ENCODE assay signal across 16 mouse cellular contexts in the genomic region with DNA sequence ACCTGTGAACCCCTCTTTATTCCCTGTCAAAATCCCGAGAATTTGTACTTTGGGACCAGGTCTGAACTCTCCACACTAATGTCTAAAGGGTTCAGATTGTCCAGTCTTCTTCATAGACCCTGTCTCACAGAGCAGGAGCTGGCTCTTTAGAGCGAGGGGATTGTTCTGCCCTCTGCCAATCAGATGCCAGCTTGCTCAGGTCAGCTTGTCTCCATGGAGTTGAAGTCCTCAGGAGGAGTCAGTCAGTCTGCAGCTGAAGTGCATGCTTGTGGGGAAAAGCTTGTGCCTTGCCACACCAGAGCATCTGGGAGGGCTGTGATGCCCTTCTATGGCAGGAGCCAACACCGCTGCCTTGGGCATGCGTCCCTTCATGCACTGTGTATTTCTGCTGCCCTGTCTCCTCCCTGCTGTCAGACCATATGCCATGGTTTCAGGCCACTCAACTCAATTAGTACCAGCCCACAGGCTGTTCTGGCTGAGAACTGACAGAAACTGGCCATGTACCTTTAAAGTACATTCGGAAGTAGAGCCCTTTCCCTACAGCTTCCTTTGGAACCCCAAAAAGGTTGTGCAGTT. TPM values are rescaled to one million over a fixed set of nuclear protein-coding genes. Genes with fewer than 3 reads are reported as not detected.
DNase-seq lines count a peak whose midpoint lies in the region; ATAC-seq and TF ChIP-seq lines count a peak whose summit lies in the region.
"Had no signal": no experiment of that assay in that cellular context is flagged by ENCODE, and none has a peak within 500 bp of the region (broad histone marks: within the 10 kb centered on the region; RNA-seq: fewer than 3 reads in every experiment).

No protein-coding gene starts in this region.

- TF ChIP-seq POLR2A in cerebellum, adult 2 months (IDR thresholded peaks at IDR 0.05; ENCODE audit: borderline replicate concordance, insufficient read depth, low read length): no peak

- peaks cover 9% of the 10 kb centered on the region; the same call in 1 of the 2 replicates for H3K4me1 ChIP-seq in hindbrain, embryonic 14.5 days (replicated peaks; ENCODE audit: control insufficient read depth, insufficient read depth, low read length)
- H3K4me1 ChIP-seq in hindbrain, embryonic 12.5 days: 0 out of 2 replicates have a peak, but pooled peaks cover 5% of the 10 kb centered on the region
- no peaks in the 10 kb centered on the region for H3K4me1 ChIP-seq in midbrain, embryonic 13.5 days (replicated peaks)
- H3K4me1 ChIP-seq in midbrain, embryonic 14.5 days (ENCODE audit: control insufficient read depth, insufficient read depth, low read length): no peaks in the 10 kb centered on the region
- H3K4me1 ChIP-seq in cerebellum, adult 2 months (ENCODE audit: control insufficient read depth, insufficient read depth, low read length): peaks cover 10% of the 10 kb centered on the region
- H3K4me1 ChIP-seq in liver, embryonic 11.5 days (replicated peaks; ENCODE audit: control insufficient read depth, insufficient read depth, low read length): no peaks in the 10 kb centered on the region; the same call in 1 of the 2 replicates

- H3K4me3 ChIP-seq in hindbrain, embryonic 14.5 days (replicated peaks; ENCODE audit: low read length): no peak overlapping the region
- H3K4me3 ChIP-seq in hindbrain, embryonic 12.5 days: no peak overlapping the region
- H3K4me3 ChIP-seq in midbrain, embryonic 13.5 days (replicated peaks): no peak overlapping the region
- H3K4me3 ChIP-seq in midbrain, embryonic 14.5 days (replicated peaks; ENCODE audit: low read depth, low read length): no peak overlapping the region
- H3K4me3 ChIP-seq in cerebellum, adult 2 months (replicated peaks; ENCODE audit: insufficient read depth, low read depth, low read length): no peak overlapping the region
- no peak overlapping the region for H3K4me3 ChIP-seq in liver, embryonic 11.5 days (ENCODE audit: low read depth, low read length)
- H3K4me3 ChIP-seq: myocyte had no signal

- H3K27me3 ChIP-seq in hindbrain, embryonic 14.5 days (ENCODE audit: control insufficient read depth, insufficient read depth, low read length): no peaks in the 10 kb centered on the region
- H3K27me3 ChIP-seq in hindbrain, embryonic 12.5 days: peaks cover 4% of the 10 kb centered on the region
- H3K27me3 ChIP-seq in midbrain, embryonic 13.5 days: peaks cover 3% of the 10 kb centered on the region
- H3K27me3 ChIP-seq in midbrain, embryonic 14.5 days (ENCODE audit: control insufficient read depth, insufficient read depth, low read length): no peaks in the 10 kb centered on the region
- no peaks in the 10 kb centered on the region for H3K27me3 ChIP-seq in cerebellum, adult 2 months (ENCODE audit: control insufficient read depth, insufficient read depth, low read length)
- no peaks in the 10 kb centered on the region for H3K27me3 ChIP-seq in liver, embryonic 11.5 days (replicated peaks; ENCODE audit: control insufficient read depth, insufficient read depth, low read length)

- no peak overlapping the region for H3K27ac ChIP-seq in hindbrain, embryonic 14.5 days
- no peak overlapping the region for H3K27ac ChIP-seq in hindbrain, embryonic 12.5 days
- no peak overlapping the region for H3K27ac ChIP-seq in midbrain, embryonic 13.5 days
- H3K27ac ChIP-seq in midbrain, embryonic 14.5 days (replicated peaks; ENCODE audit: low read depth, low read length): no peak overlapping the region
- no peak overlapping the region for H3K27ac ChIP-seq in cerebellum, adult 2 months (ENCODE audit: insufficient read depth, low read length)
- H3K27ac ChIP-seq in liver, embryonic 11.5 days (ENCODE audit: low read depth, low read length): no peak overlapping the region

- no peak for DNase-seq in hindbrain, embryonic 14.5 days (ENCODE audit: low spot score)
- no peak for DNase-seq in midbrain, embryonic 14.5 days
- peak; percentile 82 to 89 for DNase-seq in cerebellum, adult 2 months
- peak; percentile 80 for DNase-seq in cerebellum, postnatal 36 days
- DNase-seq in liver, embryonic 11.5 days (ENCODE audit: low spot score): no peak
- DNase-seq: adrenal gland, postnatal 14 days; gastrocnemius, postnatal 36 days; kidney, adult 18-20 months; kidney, postnatal 10 days; liver; lung, adult 18-20 months; lung, postnatal 14 days had no signal

- no peaks in the 10 kb centered on the region for H3K9me3 ChIP-seq in hindbrain, embryonic 14.5 days (ENCODE audit: control insufficient read depth, low read length)
- no peaks in the 10 kb centered on the region for H3K9me3 ChIP-seq in hindbrain, embryonic 12.5 days (replicated peaks)
- no peaks in the 10 kb centered on the region for H3K9me3 ChIP-seq in midbrain, embryonic 13.5 days
- H3K9me3 ChIP-seq in midbrain, embryonic 14.5 days (ENCODE audit: control insufficient read depth, low read length): no peaks in the 10 kb centered on the region
- H3K9me3 ChIP-seq in liver, embryonic 11.5 days (ENCODE audit: control insufficient read depth, low read length): no peaks in the 10 kb centered on the region

- ATAC-seq in hindbrain, embryonic 14.5 days (ENCODE audit: low FRiP score): peak; percentile 53; the same call in 1 of the 2 replicates
- ATAC-seq in hindbrain, embryonic 12.5 days (ENCODE audit: low FRiP score): no peak
- peak; percentile 50; the same call in 1 of the 2 replicates for ATAC-seq in midbrain, embryonic 13.5 days
- ATAC-seq in midbrain, embryonic 14.5 days (ENCODE audit: low FRiP score, low TSS enrichment): no peak
- no peak for ATAC-seq in liver, embryonic 11.5 days (replicated peaks; ENCODE audit: low FRiP score)
- ATAC-seq: forebrain, embryonic 16.5 days had no signal

- 61% methylated on average over 5 of the region's 5 CpGs for WGBS in hindbrain, embryonic 14.5 days
- 80% methylated on average over 5 of the region's 5 CpGs for WGBS in hindbrain, embryonic 12.5 days
- WGBS in midbrain, embryonic 13.5 days: 71% methylated on average over 5 of the region's 5 CpGs
- WGBS in midbrain, embryonic 14.5 days: 52% methylated on average over 5 of the region's 5 CpGs
- 25% methylated on average over 5 of the region's 5 CpGs for WGBS in cerebellum, adult 2 months
- 79% methylated on average over 5 of the region's 5 CpGs for WGBS in liver, embryonic 11.5 days

- no peak overlapping the region for H3K9ac ChIP-seq in hindbrain, embryonic 14.5 days
- H3K9ac ChIP-seq in hindbrain, embryonic 12.5 days: no peak overlapping the region
- H3K9ac ChIP-seq in midbrain, embryonic 13.5 days (replicated peaks): no peak overlapping the region
- H3K9ac ChIP-seq in midbrain, embryonic 14.5 days (replicated peaks; ENCODE audit: low read length): no peak overlapping the region
- H3K9ac ChIP-seq in liver, embryonic 11.5 days (ENCODE audit: low read depth, low read length): no peak overlapping the region

- TF ChIP-seq CTCF in cerebellum, adult 2 months (IDR thresholded peaks at IDR 0.05; ENCODE audit: borderline replicate concordance, insufficient read depth, low read depth, low read length): no peak

- no peak overlapping the region for H3K4me2 ChIP-seq in hindbrain, embryonic 14.5 days (replicated peaks)
- no peak overlapping the region for H3K4me2 ChIP-seq in hindbrain, embryonic 12.5 days (replicated peaks)
- H3K4me2 ChIP-seq in midbrain, embryonic 13.5 days (replicated peaks): no peak overlapping the region
- H3K4me2 ChIP-seq in midbrain, embryonic 14.5 days (ENCODE audit: low read length): no peak overlapping the region
- H3K4me2 ChIP-seq in liver, embryonic 11.5 days: no peak overlapping the region

- no peaks in the 10 kb centered on the region for H3K36me3 ChIP-seq in hindbrain, embryonic 14.5 days (replicated peaks; ENCODE audit: control insufficient read depth, insufficient read depth)
- H3K36me3 ChIP-seq in hindbrain, embryonic 12.5 days: no peaks in the 10 kb centered on the region
- H3K36me3 ChIP-seq in midbrain, embryonic 13.5 days: no peaks in the 10 kb centered on the region
- H3K36me3 ChIP-seq in midbrain, embryonic 14.5 days (ENCODE audit: control insufficient read depth, insufficient read depth, low read length): no peaks in the 10 kb centered on the region
- no peaks in the 10 kb centered on the region for H3K36me3 ChIP-seq in liver, embryonic 11.5 days (ENCODE audit: control insufficient read depth, insufficient read depth, low read length)

RNA-seq across cellular contexts. Expression of a gene that starts 5.3 kb away (rescaled TPM):
- polyA plus RNA-seq in hindbrain, embryonic 14.5 days (2014; fragmentation: Nextera tagmentation; extraction: Ambion mirVana): 8.8 and 10.8 TPM in 2 replicates
- 4.0 TPM in 2 replicates for polyA plus RNA-seq in hindbrain, embryonic 12.5 days (2016; fragmentation: Nextera tagmentation; extraction: Ambion mirVana)
- polyA plus RNA-seq in midbrain, embryonic 13.5 days (2015; fragmentation: Nextera tagmentation; extraction: Ambion mirVana): 2.9 and 3.7 TPM in 2 replicates
- polyA plus RNA-seq in midbrain, embryonic 14.5 days (2014; fragmentation: Nextera tagmentation; extraction: Ambion mirVana): 7.8 and 8.2 TPM in 2 replicates
- polyA plus RNA-seq in cerebellum, adult 2 months (2012; rRNA removed): 19.0 and 21.1 TPM in 2 replicates
- 39.5 and 41.1 TPM in 2 replicates for polyA plus RNA-seq in liver, embryonic 11.5 days (2014; fragmentation: Nextera tagmentation; extraction: Ambion mirVana)

Comparison
In these comparisons a context has a peak if more than half of its experiments do, and no peak if none do; other contexts are left out.
1. ATAC-seq: peak in hindbrain, embryonic 14.5 days (single experiment) and midbrain, embryonic 13.5 days (single experiment); none in hindbrain, embryonic 12.5 days (single experiment), midbrain, embryonic 14.5 days (single experiment) and liver, embryonic 11.5 days (single experiment).
2. DNase-seq: peak in cerebellum, adult 2 months (2 of 2) and cerebellum, postnatal 36 days (2 of 2); none in hindbrain, embryonic 14.5 days (single experiment), midbrain, embryonic 14.5 days (single experiment) and liver, embryonic 11.5 days (single experiment).